Mouse (Mus musculus) testis, adult 2 months (tissue): ENCODE measurements around the gene Sec24b.

ENCODE experiments used
- CTCF ChIP-seq: fragments of 200-500 bp; IDR thresholded peaks from 2 replicates; pipeline ENCODE4 v1.5.1; 2012; ENCODE audit warnings: low read depth, mild to moderate bottlenecking, inconsistent platforms, low read length, moderate library complexity; ENCODE audit not compliant: control insufficient read depth, insufficient read depth, insufficient replicate concordance
- POLR2A ChIP-seq: fragments of 200-500 bp; IDR thresholded peaks from 2 replicates; pipeline ENCODE4 v1.6.1; 2012; ENCODE audit warnings: low read depth, mild to moderate bottlenecking, inconsistent platforms, low read length, moderate library complexity; ENCODE audit not compliant: control insufficient read depth

DNA sequence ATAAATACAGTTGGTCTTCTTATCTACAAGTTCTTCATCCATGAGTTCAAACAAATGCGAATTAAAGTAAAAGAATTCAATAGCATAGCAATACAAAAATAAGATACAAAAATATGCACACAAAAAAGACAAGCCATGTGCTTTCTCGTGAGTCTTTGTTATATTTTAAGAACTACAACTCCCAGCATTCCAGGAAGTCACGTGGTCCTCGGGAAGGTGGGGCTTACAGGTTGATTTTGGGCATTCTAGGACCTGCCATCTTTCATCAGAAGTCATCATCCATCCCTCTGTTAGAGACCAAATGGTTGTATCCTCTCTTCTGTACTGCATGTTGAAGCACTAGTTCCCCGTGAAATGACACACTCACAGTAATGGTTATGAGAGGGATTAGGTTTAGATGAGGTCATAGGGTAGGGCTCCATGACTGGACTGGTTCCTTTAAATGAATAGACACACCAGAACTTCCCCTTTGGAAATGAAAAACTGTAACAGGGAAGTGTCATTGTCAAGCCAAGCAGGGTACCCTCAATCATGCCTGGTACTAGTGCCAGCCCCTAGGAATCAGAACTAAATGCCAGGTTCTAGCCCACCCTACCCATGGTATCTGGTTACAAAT, 112.1 kb downstream of the Sec24b start:
- TF ChIP-seq CTCF (no peak), POLR2A (no peak)
